Mouse (Mus musculus): ENCODE data around the gene Kcnh4.

- TF ChIP-seq CTCF (IDR thresholded peaks at IDR 0.05; ENCODE audit: extremely low read depth, insufficient read depth, low read length): no peak
- no peak for TF ChIP-seq POLR2A (IDR thresholded peaks at IDR 0.05; ENCODE audit: extremely low read depth, insufficient read depth, low read length)
These were observed 10.2 kb upstream of the Kcnh4 start for GRCm38 (mm10) chr11:100769980-100770379.

Data from cortical plate, adult 2 months (tissue).